Mouse (Mus musculus) erythroblast, embryonic 14.5 days (primary cell): ENCODE results near the gene Cacnb3. TPM values are rescaled to one million over a fixed set of nuclear protein-coding genes. Genes with fewer than 3 reads are reported as not detected.
"Not testable (repeated sequence)": the region's sequence is repeated elsewhere in the genome, so short reads cannot be mapped to it uniquely, and the experiment has no call there.

ENCODE experiments used
- H3K27me3 ChIP-seq: 2 replicates; pipeline ENCODE4 v1.6.1; 2012; ENCODE audit warnings: inconsistent platforms; ENCODE audit not compliant: control insufficient read depth
- H3K36me3 ChIP-seq: 2 replicates; pipeline ENCODE4 v1.6.1; 2012; ENCODE audit warnings: mild to moderate bottlenecking, inconsistent platforms; ENCODE audit not compliant: control insufficient read depth
- H3K4me1 ChIP-seq: 2 replicates; pipeline ENCODE4 v1.6.1; 2012; ENCODE audit warnings: inconsistent platforms; ENCODE audit not compliant: control insufficient read depth
- H3K4me3 ChIP-seq: replicated peaks from 2 replicates; pipeline ENCODE3; 2012; ENCODE audit warnings: moderate library complexity, mild to moderate bottlenecking, inconsistent platforms
- H3K9me3 ChIP-seq: 2 replicates; pipeline ENCODE4 v1.6.1; 2012; ENCODE audit warnings: low read length, inconsistent platforms, mixed read lengths; ENCODE audit not compliant: control insufficient read depth
- GATA1 ChIP-seq: IDR thresholded peaks from 2 replicates; pipeline ENCODE4 v1.6.1; 2012; ENCODE audit warnings: low read length, inconsistent platforms, mixed read lengths
- TAL1 ChIP-seq: IDR thresholded peaks from 3 replicates; pipeline ENCODE4 v1.6.1; 2012; ENCODE audit warnings: low read length, inconsistent platforms, mixed read lengths
- polyA plus RNA-seq: library from polyadenylated mRNA; stranded (reverse); fragments of >175 nt; gene quantifications from 2 replicates; pipeline ENCODE4 v1.2.3, GENCODE M21; 2012

Cacnb3 gene
- not detected in 2 replicates for polyA plus RNA-seq

GRCm38 (mm10) chr15:98630540-98630939 lies at the start of gene Cacnb3:
TSS of gene Cacnb3 (plus strand) at chr15:98630840.
- TF ChIP-seq GATA1: no peak
- no peak for TF ChIP-seq TAL1
- no peak within 1 kb of the TSS for H3K4me3 ChIP-seq
- H3K27me3 ChIP-seq: peaks cover 100% of the 10 kb centered on the region
- H3K9me3 ChIP-seq: peaks cover 22% of the 10 kb centered on the region; the same call in 1 of the 2 replicates
- no peaks in the 10 kb centered on the region for H3K36me3 ChIP-seq
- peaks cover 19% of the 10 kb centered on the region for H3K4me1 ChIP-seq

DNA sequence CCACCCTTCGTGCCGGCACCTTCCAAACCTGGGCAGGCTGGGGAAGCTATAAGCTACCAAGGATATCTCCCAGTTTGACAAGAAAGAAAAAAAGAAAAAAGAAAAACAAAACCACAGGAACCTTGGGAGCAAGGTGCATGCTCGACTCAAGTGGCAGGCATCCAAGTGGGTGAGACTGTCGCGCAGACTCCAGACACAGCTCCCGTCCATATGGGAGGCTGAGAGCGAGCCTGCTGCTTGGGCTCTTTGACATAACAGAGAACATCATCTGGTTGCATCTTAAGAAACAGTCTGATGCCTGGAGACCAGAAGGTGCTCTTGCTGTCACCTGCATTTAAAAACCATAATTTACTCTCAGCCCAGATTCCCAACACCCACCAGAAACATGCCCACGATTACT lies 48.2 kb upstream of the Cacnb3 start:
- Histone ChIP-seq H3K9me3 (peaks cover 2% of the 10 kb centered on the region; the same call in 1 of the 2 replicates), H3K4me1 (peaks cover 40% of the 10 kb centered on the region), H3K36me3 (peaks cover 8% of the 10 kb centered on the region), H3K4me3 (no peak overlapping the region), H3K27me3 (peaks cover 28% of the 10 kb centered on the region)
- TF ChIP-seq TAL1 (no peak), GATA1 (no peak)

GRCm38 (mm10) chr15:98582996-98583395 lies 47.6 kb upstream of the Cacnb3 start:
- peaks cover 12% of the 10 kb centered on the region for H3K36me3 ChIP-seq
- H3K4me1 ChIP-seq: peaks cover 46% of the 10 kb centered on the region
- TF ChIP-seq TAL1: no peak
- TF ChIP-seq GATA1: no peak
- H3K9me3 ChIP-seq: peaks cover 2% of the 10 kb centered on the region; the same call in 1 of the 2 replicates
- no peak overlapping the region for H3K4me3 ChIP-seq
- H3K27me3 ChIP-seq: peaks cover 22% of the 10 kb centered on the region

DNA sequence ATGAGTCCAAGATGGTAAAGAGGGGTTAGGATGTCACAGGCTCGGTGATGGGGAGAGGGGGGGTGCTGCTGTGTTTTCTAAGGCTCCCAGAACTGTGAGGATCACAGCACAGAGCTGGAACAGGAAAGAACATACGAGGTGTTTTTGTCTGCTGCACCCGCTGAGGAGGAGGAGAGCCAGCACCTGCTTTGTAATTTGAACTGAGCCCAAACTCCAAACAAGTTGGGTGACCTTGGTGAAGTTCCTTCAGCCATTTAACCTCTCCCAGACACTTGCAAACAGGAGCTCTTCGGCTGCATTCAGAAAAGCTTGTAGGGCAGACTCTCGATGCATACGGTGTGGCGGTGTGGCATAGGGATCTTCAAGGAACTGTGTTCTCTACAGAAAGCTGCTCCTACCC lies 45.2 kb upstream of the Cacnb3 start:
- Histone ChIP-seq H3K27me3 (peaks cover 10% of the 10 kb centered on the region; the same call in 1 of the 2 replicates), H3K36me3 (peaks cover 34% of the 10 kb centered on the region), H3K4me3 (no peak overlapping the region), H3K4me1 (peaks cover 64% of the 10 kb centered on the region), H3K9me3 (peaks cover 2% of the 10 kb centered on the region; the same call in 1 of the 2 replicates)
- TF ChIP-seq GATA1 (no peak), TAL1 (no peak)

GRCm38 (mm10) chr15:98586141-98586540 lies 44.5 kb upstream of the Cacnb3 start:
- Histone ChIP-seq H3K36me3 (peaks cover 41% of the 10 kb centered on the region), H3K4me1 (peaks cover 70% of the 10 kb centered on the region)
- H3K9me3 ChIP-seq: not testable (repeated sequence)

DNA sequence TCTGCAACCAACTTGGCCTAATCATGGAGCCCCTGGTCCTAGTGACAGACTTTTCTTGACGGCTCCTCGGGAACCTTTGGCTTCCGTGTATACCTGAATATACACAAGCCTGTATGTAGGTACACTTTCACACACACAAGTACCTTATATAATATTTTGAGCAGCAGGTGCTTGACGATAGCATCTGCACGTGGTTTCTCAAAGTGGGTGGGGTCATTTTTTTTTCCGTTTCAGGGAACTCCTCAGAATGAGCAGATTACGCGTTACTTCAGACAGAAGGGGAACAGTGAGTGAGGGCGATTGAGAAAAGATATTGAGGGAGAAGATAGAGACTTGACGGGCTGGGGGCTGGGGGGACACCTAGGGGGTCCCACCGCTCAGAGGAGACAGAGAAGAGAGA lies 42.9 kb upstream of the Cacnb3 start:
- Histone ChIP-seq H3K36me3 (peaks cover 57% of the 10 kb centered on the region), H3K9me3 (peaks cover 2% of the 10 kb centered on the region; the same call in 1 of the 2 replicates), H3K27me3 (peaks cover 6% of the 10 kb centered on the region; the same call in 1 of the 2 replicates), H3K4me1 (peaks cover 72% of the 10 kb centered on the region), H3K4me3 (no peak overlapping the region)
- TF ChIP-seq GATA1: no peak
- no peak for TF ChIP-seq TAL1

More at GRCm38 (mm10) chr15:98586141-98586540, 44.5 kb upstream of the Cacnb3 start:
- peak overlapping the region; percentile 37 for H3K4me3 ChIP-seq
- TF ChIP-seq TAL1 (peak; percentile 49; the same call in 2 of the 3 replicates), GATA1 (0 out of 2 replicates have a peak, but pooled peaks have one; percentile 23)
- peaks cover 10% of the 10 kb centered on the region; the same call in 1 of the 2 replicates for H3K27me3 ChIP-seq

- Histone ChIP-seq H3K36me3 (peaks cover 78% of the 10 kb centered on the region), H3K27me3 (no peaks in the 10 kb centered on the region), H3K4me3 (no peak overlapping the region), H3K4me1 (peaks cover 65% of the 10 kb centered on the region), H3K9me3 (peaks cover 2% of the 10 kb centered on the region; the same call in 1 of the 2 replicates)
- TF ChIP-seq GATA1 (no peak), TAL1 (no peak)
Observed at GRCm38 (mm10) chr15:98589640-98590336, 40.9 kb upstream of the Cacnb3 start.

DNA sequence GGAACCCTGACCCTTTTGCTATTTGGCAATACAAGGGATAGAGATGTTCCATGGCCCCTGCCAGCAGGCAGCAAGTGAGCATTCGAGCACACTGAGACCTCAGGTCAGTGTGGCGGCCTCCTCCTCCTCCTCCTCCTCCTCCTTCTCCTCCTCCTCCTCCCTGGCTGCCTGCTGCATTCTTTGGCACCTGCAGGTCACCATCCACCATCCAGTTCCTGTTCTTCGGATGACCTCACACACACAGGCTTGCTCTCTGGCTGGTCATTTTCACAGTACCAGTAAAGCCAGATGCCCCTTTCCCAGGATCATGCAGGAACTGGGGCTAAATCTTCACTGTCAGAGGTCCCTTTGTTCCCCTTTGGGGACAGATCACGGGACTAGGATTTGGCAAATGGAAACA lies 39.2 kb upstream of the Cacnb3 start:
- no peak for TF ChIP-seq GATA1
- no peak for TF ChIP-seq TAL1
- Histone ChIP-seq H3K9me3 (no peaks in the 10 kb centered on the region), H3K27me3 (no peaks in the 10 kb centered on the region), H3K4me1 (peaks cover 50% of the 10 kb centered on the region), H3K4me3 (no peak overlapping the region), H3K36me3 (peaks cover 92% of the 10 kb centered on the region)

GRCm38 (mm10) chr15:98594193-98594592 lies 36.4 kb upstream of the Cacnb3 start:
- H3K9me3 ChIP-seq: no peaks in the 10 kb centered on the region
- H3K4me3 ChIP-seq: no peak overlapping the region
- H3K36me3 ChIP-seq: peaks cover 99% of the 10 kb centered on the region
- H3K4me1 ChIP-seq: peaks cover 24% of the 10 kb centered on the region
- H3K27me3 ChIP-seq: no peaks in the 10 kb centered on the region
- TF ChIP-seq TAL1 (no peak), GATA1 (no peak)

DNA sequence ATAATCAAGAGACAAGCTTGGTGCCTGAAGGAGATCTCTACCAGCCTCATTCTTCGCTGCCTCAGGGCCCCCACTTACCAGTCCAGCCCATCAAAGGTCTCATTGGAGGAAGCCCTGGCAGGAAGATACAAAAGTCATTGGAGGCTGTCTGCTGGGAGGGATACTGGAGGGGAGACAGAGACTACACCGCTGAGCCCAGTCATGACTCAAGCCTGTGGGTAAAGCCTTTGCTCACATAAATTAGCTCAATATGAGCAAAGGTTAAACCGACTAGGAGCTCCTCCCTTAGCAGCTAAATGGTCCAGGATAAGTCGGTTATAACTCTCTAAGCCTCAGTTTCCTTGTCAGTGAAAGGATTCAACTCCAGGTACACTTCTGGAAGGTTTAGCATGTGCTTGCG lies 35.6 kb upstream of the Cacnb3 start:
- peaks cover 24% of the 10 kb centered on the region for H3K4me1 ChIP-seq
- no peaks in the 10 kb centered on the region for H3K27me3 ChIP-seq
- peaks cover 100% of the 10 kb centered on the region for H3K36me3 ChIP-seq
- no peaks in the 10 kb centered on the region for H3K9me3 ChIP-seq
- TF ChIP-seq GATA1 (no peak), TAL1 (no peak)
- H3K4me3 ChIP-seq: no peak overlapping the region
